Mouse (Mus musculus) heart, postnatal 25 days (tissue): Measurements from ENCODE around the gene Gm11444. TPM values are rescaled to one million over a fixed set of nuclear protein-coding genes. Genes with fewer than 3 reads are reported as not detected.

Source experiments
- DNase-seq: peaks from one replicate; pipeline ENCODE4 v3.0.0; 2022; ENCODE audit warnings: low spot score
- intact Hi-C: fragments of 180-260 bp; cut with DNase I; formaldehyde crosslinking; loops from one replicate; pipeline ENCODE4 v1.15.1; 2025
- total RNA-seq, 2 experiments: library from RNA; stranded (reverse); gene quantifications; 2 replicates each; pipeline ENCODE4 v1.2.3; 2021

Gm11444 gene
- not detected for total RNA-seq

DNA sequence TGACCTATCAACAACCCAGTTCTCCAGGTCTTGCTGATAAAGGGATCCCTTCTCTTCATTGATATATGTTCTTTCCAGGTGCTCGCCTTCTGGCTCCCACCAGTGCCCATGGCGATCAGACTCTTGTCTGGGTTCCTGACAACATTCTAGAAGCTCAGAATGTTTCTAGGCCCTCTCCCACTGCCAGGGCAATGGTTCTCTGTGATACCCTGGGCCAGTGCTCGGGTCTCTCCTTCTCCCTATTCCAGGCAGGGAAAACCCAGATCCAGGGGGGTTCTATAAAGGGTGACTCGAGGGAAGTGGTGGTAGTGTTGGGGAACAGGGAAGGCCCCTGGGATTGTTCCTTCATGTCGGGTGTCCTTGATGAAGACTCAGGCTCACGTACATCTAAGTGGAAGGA lies at the start of gene Gm11444:
Gene Gm11444, minus strand, starts transcription at position 101 of the 400 bp plus-strand sequence.
- intact Hi-C loops = no loop called here

DNA sequence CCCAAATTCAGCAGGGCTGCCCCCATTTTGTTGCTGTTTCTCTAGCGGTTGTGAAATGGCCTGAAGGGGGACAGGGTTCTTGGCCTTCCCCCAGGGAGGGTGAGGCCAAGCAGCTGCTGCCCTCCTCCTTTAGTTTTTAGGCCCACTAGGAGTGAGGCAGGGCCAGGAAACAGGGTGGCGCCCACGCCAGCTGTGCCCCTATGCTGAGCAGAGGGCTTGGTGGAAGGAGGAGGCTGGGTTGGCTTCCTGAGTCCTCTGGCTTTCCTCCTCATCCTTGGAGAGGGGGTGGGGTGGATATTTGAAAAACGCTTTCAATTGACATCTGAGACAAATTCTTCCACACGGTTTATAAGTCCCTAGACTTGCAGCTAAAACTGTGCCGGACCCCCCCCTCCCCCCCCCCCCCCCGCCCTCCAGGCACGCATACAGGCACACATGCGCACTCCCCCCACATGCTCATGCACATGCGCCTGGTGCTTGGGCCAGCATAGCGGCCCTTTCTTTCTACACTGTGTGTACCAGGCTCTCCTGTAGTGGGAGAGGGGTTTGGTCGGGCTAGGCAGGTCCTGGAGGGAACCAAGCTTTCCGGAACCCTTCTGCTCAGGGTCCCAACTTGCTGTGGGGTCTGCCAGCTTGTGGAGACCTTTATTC lies 46.3 kb upstream of the Gm11444 start:
- no peak for DNase-seq

More for the DNA sequence above, at the start of gene Gm11444:
- no peak for DNase-seq

DNA sequence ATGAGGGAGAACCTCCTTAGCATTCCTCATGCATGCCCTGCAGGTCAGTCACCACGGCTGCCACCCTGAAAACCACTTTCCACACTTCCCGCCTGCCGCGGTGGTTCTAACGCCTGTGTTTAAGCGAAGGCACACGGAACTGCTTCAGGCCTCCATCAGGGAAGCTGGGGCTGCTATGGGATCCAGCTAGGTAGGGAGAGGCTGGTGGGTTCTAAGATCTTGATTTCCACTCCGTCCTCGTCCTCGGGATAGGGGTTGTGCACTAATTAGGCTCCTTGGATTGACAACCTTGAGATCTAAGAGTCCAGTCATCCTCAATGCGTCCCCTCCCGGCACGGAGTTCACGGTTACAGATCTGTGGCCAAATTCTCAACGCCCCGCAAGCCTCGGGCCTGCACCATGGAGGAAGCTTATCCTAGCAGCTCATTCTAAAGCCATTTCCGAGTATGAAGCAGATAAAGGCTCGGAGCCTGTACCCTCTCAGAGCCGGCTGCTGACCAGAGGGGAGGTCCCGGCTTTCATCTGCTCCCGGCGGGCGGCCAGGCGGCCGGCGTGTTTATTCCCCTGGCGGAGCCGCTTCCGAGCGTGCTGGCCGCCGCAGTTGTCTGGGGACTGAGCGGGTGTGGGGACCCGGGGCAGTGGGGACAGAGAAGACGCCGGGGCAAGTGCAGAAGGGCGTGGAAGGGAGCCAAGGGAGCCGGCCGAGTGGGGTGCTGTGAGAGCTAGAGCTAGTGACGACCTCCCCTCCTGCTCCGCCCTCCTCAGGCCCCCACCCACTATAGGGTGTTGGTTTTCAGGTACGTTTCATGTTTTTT lies 44.8 kb upstream of the Gm11444 start:
- DNase-seq = no peak
- intact Hi-C loops = no loop called here

More for the DNA sequence above, 46.3 kb upstream of the Gm11444 start:
- intact Hi-C loops = no loop called here

DNA sequence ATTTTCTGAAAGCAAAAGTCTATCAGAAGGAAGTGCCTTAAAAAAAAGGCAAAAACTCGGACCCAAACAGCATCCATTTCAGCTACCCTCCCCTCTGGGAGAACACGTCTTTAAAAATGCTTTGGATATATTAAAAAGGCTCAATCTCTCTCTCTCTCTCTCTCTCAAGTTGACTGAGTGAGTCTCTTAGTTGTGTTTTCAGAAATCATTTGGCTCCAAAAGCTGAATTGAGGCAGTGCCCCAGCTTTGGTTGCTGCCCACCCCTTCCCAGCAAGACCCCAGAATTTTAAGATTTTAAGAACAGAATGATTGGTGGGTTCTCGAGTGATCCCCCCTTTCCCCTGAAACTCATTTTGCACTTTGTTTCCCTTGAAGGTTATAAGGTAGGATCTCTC lies 44.0 kb upstream of the Gm11444 start:
- intact Hi-C loops = no loop called here

DNA sequence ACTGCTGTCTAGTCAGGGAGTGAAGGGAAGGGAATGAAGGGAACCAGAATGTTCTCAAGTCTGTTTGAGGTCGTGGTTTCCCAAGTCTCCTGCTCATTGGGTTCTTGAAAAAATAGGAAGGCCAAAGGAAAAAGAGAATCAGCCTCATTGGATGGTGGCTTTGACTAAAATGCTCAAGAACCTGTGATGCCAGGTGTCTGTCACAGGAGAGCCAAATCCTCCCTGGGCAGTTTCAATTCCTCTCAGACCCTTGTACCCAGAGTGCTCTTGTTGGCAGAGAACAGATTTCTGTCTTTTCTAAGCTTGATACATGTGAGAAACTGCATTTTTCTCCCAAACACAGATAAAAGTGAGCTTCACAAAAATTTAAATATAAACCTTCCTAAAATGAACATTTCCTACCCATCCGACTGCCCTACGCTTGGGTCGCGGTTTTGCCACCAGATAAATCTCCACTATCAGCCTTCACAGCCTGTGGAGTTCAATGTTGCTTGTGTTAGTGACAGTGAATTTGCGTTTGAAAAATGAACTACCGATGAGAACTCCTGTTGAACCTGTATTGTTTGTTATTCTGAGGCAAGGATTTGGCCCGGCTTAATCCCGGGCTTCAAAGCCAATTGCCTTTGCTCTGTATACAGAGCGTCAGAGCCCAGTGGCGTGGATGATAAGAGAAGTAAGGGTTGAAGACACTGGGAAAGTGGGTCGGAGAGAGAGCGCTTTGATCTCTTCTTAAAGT lies 43.4 kb upstream of the Gm11444 start:
- intact Hi-C loops = no loop called here
- DNase-seq = no peak

More for the DNA sequence above, 44.0 kb upstream of the Gm11444 start:
- no peak for DNase-seq

DNA sequence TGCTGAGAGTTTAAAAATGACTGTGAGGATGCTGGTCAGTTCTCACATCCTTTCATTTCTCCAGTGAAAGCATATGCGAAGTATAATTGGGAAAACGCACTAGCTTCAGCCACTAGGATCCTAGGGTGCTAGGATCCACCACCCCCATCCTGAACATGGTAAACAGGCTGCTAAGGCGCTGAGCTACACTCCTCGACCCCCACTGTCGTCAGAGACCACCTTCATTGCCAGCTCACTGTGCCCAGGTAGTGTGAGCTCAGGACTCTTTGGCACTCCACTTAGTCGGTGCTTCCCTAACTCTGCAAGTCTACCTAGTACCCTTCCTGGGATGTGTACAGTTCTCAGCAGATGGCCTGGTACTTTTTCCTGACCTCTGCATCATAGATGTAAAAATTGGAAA lies 42.6 kb upstream of the Gm11444 start:
- intact Hi-C loops = no loop called here
- DNase-seq = no peak

DNA sequence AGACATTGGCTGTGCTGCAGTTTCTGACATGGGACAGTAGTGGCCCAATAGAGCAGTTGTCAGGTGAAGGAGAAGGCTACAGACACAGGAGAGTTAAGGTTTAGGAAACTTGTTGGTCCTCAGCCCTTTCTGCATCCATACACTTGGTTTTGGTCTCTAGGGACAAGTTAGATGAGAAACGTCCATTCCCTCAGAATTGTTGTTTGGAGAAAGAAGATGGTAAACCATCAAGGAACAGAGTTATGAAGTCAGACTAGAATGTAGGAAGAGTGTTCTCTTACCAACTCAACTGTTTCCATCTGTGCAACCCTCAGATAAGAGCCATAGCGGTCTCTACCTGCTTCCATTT lies 41.5 kb upstream of the Gm11444 start:
- DNase-seq = no peak
- intact Hi-C loops = no loop called here

DNA sequence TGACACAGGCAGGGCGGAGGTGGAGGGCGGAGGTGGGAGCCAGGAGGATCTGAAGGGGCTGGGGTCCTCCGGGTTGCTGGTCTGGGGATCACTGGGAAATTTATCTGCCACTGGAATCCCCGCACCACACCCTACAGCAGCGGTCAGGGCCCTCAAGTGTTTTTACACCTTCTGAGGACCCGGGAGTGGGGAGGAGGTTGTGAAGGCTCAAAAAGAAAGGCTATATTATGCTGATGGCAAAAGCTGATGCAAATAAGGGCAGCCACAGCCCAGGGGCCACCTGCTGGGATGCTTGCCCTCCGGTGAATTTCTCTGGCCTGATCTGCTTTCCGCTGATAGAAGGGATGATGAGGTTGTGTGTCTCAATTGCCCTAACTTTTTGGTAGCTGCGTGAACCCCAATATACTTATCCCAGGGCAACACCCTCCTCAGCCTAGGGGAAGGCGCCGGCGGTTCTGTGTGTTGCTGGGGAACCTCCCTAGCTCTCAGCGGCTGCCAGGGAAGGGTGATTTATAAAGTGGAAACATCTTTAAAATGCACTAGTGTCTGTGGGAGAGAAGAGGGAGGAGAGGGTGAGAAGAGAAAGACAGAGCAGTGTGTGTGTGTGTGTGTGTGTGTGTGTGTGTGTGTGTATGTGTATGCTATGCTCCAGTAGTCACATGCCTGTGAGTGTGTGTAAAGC lies 41.0 kb upstream of the Gm11444 start:
- intact Hi-C loops = no loop called here
- DNase-seq = no peak

DNA sequence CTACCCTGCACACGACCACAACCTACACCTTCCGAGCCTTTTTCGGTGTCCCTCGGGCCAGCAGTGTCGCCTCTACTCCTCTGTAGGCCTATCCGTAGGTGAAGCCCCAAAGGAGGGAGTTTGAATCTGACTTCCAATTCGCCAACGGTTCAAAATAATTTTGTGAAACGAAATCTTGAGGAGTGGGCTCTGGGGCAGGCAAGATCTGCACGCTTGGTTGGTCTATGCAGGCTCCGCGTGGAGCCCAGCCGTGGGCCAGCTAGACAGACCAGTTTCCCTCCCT lies 40.4 kb upstream of the Gm11444 start:
- intact Hi-C loops = no loop called here
- no peak for DNase-seq

DNA sequence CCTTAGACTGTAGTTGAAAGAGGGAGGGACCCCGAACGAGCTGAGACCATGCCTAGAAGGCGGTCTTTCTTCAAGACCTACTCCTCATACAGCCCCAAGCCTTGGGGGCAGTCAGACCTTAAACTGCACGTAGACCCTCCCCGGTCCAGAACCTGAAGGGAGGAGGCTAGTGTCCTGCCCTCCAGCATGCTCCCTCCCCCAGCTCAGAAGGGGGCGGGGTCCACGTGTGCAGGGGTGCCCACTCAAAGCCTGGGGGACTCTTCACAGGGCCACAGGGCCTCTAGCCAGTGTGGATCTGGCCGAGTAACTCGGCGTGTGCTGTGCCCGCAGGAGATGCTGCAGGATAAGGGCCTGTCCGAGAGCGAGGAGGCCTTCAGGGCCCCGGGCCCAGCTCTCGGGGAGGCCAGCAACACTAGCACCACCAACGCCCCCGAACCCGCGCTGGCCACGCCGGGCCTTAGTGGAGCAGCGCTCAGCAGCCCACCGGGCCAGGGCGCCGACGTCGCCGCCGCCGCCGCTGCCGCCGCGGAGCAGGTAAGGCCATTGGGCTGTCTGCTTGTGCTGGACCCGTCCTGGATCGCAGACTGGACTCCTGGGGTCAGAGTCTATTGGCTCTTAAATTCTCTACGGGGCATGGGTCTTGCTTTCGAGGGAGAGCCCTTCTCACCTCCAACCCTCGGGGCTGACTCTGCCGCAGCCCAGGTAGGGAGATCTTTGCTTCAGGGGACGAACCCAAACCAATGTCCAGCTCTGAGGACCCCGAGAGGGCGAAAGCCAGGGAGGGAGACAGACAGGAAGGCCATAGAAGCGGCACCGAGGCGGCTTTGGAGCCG lies 39.8 kb upstream of the Gm11444 start:
- DNase-seq = no peak
- intact Hi-C loops = no loop called here

DNA sequence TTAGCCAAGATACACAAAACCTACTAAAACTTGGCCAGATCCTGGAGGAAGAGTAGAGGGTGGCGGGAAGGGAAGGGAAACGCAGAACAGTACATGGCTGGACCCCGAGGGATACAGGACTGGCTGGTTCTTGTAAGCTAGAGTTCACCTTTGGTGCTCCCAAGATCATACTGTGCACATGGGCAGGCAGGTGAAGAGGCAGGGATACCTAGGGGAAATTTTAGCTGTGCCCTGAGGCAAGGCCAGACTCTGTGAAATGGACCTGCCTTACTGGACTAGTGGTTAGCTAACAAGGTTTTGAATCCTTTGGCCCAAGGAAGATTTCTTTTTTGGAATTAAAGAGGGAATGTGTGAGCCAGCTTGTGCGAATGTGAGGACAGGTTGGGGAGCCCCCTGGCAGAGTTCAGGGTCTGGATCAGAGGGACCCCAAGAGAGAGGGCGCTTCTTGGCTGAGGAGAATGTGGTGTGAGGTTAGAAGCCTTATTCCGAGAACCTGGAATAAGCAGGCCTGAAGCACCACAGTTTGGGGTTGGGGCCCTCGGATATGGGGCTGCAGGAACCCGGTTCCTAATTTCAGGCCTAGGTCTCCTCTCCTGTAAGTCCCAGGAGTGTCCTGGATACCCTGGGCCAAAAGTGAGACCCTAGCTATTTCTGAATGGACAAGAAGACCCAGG lies 39.1 kb upstream of the Gm11444 start:
- intact Hi-C loops = no loop called here

DNA sequence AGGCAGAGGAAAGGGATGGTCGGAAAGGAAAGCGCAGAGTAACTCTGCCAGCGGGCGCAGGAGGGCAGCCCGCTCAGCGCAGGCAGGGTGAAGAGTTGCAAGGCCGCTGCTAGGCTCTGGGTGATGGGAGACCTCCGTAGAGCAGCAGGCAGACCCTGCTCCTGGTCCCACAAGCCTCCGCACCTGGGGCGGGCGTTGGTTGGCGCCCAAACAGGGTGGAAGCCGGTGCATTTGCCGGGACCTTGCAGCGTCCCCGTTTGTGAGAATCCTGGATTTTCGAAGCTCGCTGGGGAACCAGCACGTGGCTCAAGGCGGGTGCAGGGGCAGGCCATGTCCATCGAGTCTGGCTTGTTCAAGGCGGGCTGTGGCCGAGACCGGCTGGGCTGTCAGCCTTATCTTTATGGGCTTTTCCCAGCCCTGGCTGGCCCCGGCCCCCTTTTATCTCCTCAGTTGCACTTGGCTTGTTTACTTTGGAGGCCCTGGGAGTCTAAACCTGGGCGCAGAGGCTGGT lies 38.4 kb upstream of the Gm11444 start:
- intact Hi-C loops = no loop called here
- DNase-seq = no peak

More for the DNA sequence above, 39.1 kb upstream of the Gm11444 start:
- no peak for DNase-seq

DNA sequence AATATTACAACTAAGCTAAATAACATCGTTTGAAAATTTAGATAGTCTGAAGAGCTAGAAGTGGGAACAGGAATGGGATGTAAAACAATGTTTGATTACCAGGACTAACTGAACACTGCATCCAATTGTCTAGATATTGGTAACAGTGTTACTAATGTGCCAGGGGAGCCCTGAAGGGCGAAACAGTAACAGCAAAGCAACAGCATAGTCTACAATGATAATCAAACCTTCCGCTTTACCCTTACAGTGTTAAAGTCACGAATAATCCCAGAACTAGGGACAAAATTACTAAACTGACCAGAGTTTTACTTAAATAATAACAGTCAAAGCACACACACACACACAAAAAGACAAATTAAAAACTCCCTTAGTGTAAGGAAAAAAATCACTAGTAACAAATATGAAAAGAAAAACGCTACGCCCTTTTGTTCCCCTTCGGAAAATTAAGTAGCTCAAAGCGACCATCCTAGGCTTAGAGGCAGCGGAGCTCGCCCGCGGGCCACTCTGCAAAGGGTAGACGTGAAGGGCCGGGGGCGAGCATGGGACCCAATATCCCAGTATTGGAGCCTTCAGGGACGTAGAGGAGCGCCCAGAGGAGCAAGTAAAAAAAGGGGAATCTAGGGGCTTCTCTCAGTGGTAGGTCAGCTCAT lies 37.8 kb upstream of the Gm11444 start:
- DNase-seq = no peak
- intact Hi-C loops = no loop called here

DNA sequence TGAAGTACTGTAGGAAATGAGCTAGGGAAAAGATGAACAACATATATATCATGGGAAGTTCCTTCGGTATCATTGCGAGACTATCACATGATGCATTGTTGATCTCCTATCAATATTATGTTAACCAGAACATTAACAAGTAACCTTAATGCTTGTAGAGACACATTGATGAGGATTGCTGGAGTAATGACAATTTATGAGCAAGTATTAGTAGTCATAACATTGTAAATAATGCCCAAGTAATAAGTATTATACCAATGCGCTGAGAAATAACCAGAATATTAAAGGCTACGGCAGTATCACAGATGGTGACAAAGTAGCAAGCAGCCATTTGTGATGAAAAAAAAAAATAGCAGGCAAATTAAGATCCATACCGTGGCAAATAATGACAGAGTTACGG lies 37.1 kb upstream of the Gm11444 start:
- DNase-seq = no peak
- intact Hi-C loops = no loop called here

DNA sequence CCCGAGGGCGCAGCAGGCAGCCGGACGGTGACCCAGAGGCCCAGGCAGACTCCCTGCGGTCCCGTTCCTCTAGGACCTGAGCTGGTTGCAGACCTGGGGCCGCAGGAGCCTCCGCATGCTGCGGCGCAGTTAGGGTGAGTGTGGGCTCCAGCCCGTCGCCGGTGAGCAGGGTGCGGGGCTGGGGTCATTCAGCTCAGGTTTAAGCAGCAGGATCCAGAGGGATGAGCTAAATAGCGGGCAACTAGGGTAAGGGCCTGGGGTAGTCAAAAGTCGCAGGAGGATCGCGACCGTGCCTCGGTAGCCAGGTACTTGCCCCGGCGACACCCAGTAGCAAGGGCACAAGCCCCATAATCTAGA lies 36.3 kb upstream of the Gm11444 start:
- DNase-seq = no peak
- intact Hi-C loops = no loop called here

DNA sequence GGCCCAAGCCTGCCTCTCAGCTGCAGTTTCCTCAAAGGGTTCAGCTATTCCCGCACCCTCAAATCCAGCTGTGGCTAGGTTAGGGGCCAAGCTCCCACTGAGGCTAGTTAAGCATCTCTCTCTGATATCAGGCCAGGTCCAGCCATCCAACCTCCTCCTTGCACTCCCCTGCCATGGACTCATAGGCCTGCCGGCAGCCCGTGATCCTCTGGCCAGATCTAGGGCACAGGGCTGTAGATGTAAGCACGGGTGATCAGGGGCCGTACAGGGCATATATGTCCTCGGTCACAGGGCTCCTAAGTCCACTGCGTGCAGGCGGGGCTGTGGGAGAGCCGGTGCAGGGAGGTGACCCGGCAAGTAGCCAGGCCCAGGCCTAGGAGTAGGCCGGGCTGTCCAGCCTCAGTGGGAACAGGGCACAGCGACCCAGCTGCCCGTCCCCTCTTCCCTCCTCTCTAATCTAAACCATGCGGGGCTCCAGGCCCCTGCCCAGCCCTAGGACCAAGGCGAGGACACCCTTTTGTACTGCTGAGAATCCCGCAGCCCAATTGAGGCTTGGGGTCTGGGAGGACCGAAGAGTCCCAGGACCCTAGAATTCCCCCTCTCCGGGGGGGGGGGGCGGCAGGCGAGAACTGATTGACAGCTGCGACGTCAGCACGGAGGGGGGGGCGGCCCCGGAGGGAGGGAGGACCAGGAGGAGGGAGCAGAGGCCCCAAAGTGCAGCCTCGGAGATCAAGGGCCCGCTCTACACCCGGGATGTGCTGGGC lies 35.7 kb upstream of the Gm11444 start, which contains the start of gene Tbx4:
Gene Tbx4, plus strand, starts transcription at position 758 of the 764 bp plus-strand sequence.
- no peak for DNase-seq
- intact Hi-C loops = no loop called here

DNA sequence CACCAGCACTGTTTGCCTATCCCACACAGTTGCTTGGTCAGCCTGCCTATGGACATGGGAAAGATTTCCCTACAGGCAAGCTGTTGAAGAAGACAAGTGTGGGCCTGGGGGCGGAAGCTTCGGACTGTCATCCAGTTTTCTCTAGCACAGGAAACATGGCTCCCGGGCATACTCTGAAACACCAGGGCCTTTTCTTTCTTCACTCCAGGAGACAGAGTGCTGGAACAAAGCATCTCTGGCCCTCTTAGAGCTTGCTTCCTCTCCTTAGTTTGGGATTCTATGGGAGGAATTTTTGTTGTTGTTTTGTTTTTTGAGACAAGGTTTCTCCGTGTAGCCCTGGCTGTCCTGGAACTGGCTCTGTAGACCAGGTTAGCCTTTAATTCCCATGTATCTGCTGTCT lies 34.4 kb upstream of the Gm11444 start:
- intact Hi-C loops = no loop called here
- DNase-seq = no peak
